Mouse (Mus musculus): ENCODE results near the gene Por. TPM values are rescaled to one million over a fixed set of nuclear protein-coding genes. Genes with fewer than 3 reads are reported as not detected.

Por gene
- polyA plus RNA-seq, 1 experiment from 2014 or later = 2,039 TPM

- peaks cover 57% of the 10 kb centered on the region for H3K36me3 ChIP-seq (ENCODE audit: inconsistent target)
- peaks cover 100% of the 10 kb centered on the region for H3K79me2 ChIP-seq (ENCODE audit: inconsistent target)
- H3K27ac ChIP-seq = no peak overlapping the region
- H3K4me3 ChIP-seq (ENCODE audit: inconsistent target) = no peak overlapping the region
- 89% methylated on average over 3 of the region's 3 CpGs for WGBS (ENCODE audit: missing documents)
Observed at GRCm38 (mm10) chr5:135720121-135720520, 50.3 kb downstream of the Por start.

GRCm38 (mm10) chr5:135721076-135721475, 51.2 kb downstream of the Por start:
- Histone ChIP-seq H3K4me3 (ENCODE audit: inconsistent target) (no peak overlapping the region), H3K36me3 (ENCODE audit: inconsistent target) (peaks cover 58% of the 10 kb centered on the region), H3K79me2 (ENCODE audit: inconsistent target) (peaks cover 100% of the 10 kb centered on the region), H3K27ac (no peak overlapping the region)
- 93% methylated on average over 8 of the region's 8 CpGs for WGBS (ENCODE audit: missing documents)

DNA sequence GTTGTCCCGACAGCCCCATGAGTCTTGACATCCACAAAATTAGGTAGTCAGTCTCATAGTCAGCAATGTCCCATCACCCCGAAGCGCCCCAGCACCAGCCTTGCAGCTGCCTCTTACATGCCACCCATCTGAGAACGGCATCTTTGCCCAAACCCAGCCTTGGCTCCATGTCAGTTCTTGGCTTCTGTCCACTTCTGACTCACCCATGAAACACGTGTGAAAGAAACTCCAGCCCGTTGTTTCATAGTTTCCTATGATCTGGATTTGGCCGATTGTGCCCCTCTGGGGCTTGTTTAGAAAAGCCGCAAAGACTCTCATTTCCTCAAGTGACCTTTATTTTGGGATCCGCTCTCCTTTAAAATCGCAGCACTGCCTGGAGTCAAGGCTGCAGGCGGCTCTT, 52.3 kb downstream of the Por start:
- Histone ChIP-seq H3K27ac (no peak overlapping the region), H3K36me3 (ENCODE audit: inconsistent target) (peaks cover 60% of the 10 kb centered on the region), H3K79me2 (ENCODE audit: inconsistent target) (peaks cover 100% of the 10 kb centered on the region), H3K4me3 (ENCODE audit: inconsistent target) (no peak overlapping the region)
- 71% methylated on average over 11 of the region's 11 CpGs for WGBS (ENCODE audit: missing documents)

GRCm38 (mm10) chr5:135723165-135723751, 53.4 kb downstream of the Por start:
- Histone ChIP-seq H3K4me3 (ENCODE audit: inconsistent target) (no peak overlapping the region), H3K27ac (no peak overlapping the region), H3K36me3 (ENCODE audit: inconsistent target) (peaks cover 62% of the 10 kb centered on the region; the same call in 1 of the 2 replicates), H3K79me2 (ENCODE audit: inconsistent target) (peaks cover 96% of the 10 kb centered on the region)
- WGBS (ENCODE audit: missing documents) = 87% methylated on average over 3 of the region's 3 CpGs

DNA sequence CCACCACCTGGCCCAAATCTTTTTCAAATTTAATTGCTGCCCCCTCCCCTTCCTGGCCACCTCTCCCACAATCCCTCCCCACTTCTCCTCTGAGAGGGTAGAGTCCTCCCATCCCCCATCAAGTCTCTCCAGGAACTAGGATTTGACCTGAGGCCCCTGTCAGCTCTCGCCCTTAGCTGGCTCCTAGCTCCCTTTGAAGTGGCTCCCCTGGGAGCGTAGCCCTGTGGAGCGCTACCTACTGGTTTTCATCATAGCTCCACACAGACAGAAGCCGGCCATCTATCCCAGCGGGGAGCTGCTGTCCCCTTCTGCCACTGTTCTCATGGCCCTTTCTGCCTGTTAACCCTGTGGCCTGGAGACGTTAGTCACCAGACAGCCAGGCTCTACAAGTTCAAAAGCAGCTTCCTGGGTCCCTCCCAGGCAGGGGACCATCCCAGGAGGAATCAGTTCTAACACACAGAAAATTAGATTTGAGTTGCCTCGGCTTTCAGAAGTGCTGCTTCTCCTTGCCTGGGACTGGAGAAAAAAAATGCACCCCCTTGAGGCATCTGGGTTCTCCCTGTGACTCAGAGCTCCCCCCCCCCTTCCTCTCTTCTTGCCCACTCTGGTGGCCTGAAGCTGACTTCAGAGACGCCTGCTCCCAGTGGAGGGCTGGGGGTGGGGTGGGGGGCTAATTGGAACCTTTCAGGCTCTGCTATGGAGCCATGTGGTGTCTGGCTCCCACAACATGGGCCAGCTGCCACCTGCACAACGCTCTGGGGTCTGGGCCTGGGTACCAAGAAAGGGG, 54.9 kb downstream of the Por start:
- Histone ChIP-seq H3K4me3 (ENCODE audit: inconsistent target) (no peak overlapping the region), H3K36me3 (ENCODE audit: inconsistent target) (peaks cover 63% of the 10 kb centered on the region), H3K79me2 (ENCODE audit: inconsistent target) (peaks cover 82% of the 10 kb centered on the region), H3K27ac (no peak overlapping the region)
- WGBS (ENCODE audit: missing documents) = 93% methylated on average over 9 of the region's 9 CpGs

- peaks cover 75% of the 10 kb centered on the region for H3K79me2 ChIP-seq (ENCODE audit: inconsistent target)
- peaks cover 64% of the 10 kb centered on the region for H3K36me3 ChIP-seq (ENCODE audit: inconsistent target)
- H3K4me3 ChIP-seq (ENCODE audit: inconsistent target) = no peak overlapping the region
- WGBS (ENCODE audit: missing documents) = 88% methylated on average over 8 of the region's 8 CpGs
- no peak overlapping the region for H3K27ac ChIP-seq
Observed at GRCm38 (mm10) chr5:135725391-135725841, 55.6 kb downstream of the Por start.

DNA sequence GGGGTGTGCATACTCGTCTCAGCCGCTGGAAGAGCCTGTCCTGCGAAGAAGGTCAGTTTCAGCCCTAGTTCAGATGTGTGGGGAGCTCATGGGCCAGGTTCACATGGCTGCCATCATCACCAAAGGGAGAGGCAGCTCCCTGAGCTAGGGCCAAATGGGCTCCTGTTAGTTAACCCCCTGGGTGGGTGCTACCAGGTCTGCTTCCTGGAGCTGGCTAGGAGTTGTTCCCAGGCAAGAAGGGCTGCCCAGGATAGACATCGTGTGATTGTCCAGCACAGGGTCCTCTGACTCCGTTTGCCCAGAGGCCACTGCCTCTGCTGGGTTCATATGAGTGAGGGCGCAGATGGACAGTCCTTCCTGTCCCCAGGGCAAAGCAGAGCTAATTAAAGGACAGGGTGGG, 56.2 kb downstream of the Por start:
- Histone ChIP-seq H3K27ac (no peak overlapping the region), H3K79me2 (ENCODE audit: inconsistent target) (peaks cover 69% of the 10 kb centered on the region), H3K4me3 (ENCODE audit: inconsistent target) (no peak overlapping the region), H3K36me3 (ENCODE audit: inconsistent target) (peaks cover 70% of the 10 kb centered on the region)
- WGBS (ENCODE audit: missing documents) = 93% methylated on average over 6 of the region's 6 CpGs

DNA sequence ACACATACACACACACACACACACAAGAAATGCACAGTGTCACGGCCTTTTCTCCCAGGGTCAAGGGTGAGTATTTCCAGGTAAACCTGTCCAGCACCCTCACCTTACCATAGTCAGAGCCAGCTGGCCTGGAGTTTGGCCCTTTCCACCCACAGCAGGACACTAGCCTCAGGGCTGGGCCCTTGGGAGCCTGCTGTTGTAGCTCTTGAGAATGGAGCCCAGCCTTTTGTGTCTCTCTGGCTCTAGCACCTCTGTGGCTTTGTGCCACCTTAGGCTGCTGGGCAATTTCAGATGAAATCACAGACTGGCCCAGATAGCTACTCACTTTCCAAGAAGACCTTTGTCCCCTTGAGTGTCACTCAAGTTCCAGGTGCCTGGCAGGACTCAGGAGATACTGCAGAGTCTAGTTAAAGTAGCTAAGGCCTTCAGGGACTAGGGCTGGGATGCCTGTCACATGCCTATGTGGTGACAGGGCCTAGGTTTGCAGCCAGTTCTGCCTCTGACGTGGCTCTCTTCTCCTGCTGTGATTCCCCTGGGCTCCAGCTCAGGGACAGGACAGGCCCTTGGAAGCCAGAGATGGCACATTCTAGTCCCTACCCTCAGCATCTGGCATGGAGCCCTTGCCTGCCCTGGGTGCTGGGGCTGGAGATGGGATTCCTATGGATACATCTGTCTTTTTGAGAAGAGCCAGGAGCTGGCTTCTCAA, 57.0 kb downstream of the Por start:
- WGBS (ENCODE audit: missing documents) = 94% methylated on average over 2 of the region's 2 CpGs
- H3K36me3 ChIP-seq (ENCODE audit: inconsistent target) = peaks cover 78% of the 10 kb centered on the region
- H3K79me2 ChIP-seq (ENCODE audit: inconsistent target) = peaks cover 61% of the 10 kb centered on the region
- no peak overlapping the region for H3K27ac ChIP-seq
- no peak overlapping the region for H3K4me3 ChIP-seq (ENCODE audit: inconsistent target)

DNA sequence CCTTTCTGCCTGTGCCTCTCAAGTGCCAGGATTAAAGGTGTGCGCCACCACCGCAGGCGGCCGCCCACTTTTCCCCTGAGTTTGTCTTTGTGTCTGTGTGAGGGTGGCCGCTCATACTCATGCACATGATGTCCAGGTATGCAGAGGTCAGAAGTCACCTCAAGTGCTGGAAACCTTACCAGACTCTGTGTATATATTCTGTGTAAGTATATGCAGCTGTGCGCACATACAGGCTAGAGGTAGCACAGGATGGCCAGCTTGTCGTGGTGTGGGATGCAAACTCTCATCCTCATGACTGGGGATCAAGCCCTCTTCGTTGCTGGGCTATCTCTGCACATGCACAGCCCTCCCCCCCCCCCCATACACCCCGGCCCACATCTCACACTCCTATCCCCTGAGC, 58.0 kb downstream of the Por start:
- peaks cover 50% of the 10 kb centered on the region for H3K79me2 ChIP-seq (ENCODE audit: inconsistent target)
- H3K36me3 ChIP-seq (ENCODE audit: inconsistent target) = peaks cover 85% of the 10 kb centered on the region
- H3K27ac ChIP-seq = no peak overlapping the region
- H3K4me3 ChIP-seq (ENCODE audit: inconsistent target) = no peak overlapping the region
- 96% methylated on average over 8 of the region's 9 CpGs for WGBS (ENCODE audit: missing documents)

DNA sequence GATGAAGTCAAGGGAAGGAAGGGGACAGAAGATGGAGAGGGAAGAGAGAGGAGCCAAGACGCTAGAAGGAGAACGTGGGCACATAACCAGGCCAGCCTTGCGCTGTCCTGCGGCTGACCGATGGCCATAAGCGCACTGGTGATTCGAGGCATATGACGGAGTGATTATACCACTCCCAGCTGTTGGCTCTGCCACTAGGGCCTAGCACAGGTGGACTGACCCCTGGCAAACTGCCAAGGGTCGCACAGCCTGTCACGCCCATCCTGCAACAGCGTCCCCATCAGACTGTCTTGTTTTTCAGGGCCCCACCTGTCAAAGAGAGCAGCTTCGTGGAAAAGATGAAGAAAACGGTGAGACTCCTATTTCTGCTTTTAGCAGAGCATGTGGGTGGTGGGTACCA, 58.5 kb downstream of the Por start:
- H3K27ac ChIP-seq = no peak overlapping the region
- 93% methylated on average over 13 of the region's 13 CpGs for WGBS (ENCODE audit: missing documents)
- peaks cover 90% of the 10 kb centered on the region for H3K36me3 ChIP-seq (ENCODE audit: inconsistent target)

DNA sequence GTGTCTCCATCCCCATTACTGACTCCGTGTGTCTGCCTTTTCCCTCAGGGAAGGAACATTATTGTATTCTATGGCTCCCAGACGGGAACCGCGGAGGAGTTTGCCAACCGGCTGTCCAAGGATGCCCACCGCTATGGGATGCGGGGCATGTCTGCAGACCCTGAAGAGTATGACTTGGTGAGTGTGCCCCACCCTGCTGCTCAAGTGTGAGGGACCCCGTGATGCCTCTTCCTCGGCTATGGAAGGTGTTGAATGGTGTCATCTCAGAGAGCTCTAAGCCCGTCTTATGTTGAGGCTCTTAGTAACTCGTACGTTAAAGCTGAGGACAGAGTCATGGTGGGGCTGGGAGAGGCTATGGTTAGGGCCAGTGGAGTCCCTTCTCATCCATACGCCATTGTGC, 59.5 kb downstream of the Por start:
- H3K4me3 ChIP-seq (ENCODE audit: inconsistent target) = no peak overlapping the region
- 94% methylated on average over 13 of the region's 13 CpGs for WGBS (ENCODE audit: missing documents)
- no peak overlapping the region for H3K27ac ChIP-seq
- peaks cover 36% of the 10 kb centered on the region for H3K79me2 ChIP-seq (ENCODE audit: inconsistent target)
- peaks cover 95% of the 10 kb centered on the region for H3K36me3 ChIP-seq (ENCODE audit: inconsistent target)

More for the DNA sequence above, 58.5 kb downstream of the Por start:
- H3K4me3 ChIP-seq (ENCODE audit: inconsistent target) = no peak overlapping the region
- peaks cover 45% of the 10 kb centered on the region for H3K79me2 ChIP-seq (ENCODE audit: inconsistent target)

DNA sequence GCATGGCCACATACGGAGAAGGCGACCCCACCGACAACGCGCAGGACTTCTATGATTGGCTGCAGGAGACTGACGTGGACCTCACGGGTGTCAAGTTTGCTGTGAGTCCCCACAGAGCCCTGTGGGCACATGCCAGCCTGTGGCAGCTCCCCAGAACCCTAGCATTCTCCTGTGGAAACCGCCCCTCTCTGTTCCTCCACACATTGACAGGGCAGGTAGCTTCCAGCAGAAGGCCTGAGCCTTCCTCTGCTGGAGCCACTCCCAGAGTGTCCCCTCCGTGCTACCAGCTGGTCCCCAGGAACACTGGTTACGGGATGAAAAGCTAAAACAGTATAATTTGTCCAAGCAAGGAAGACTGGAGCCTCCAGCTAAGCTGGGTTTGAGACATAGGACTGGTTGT, 60.4 kb downstream of the Por start:
- 97% methylated on average over 10 of the region's 10 CpGs for WGBS (ENCODE audit: missing documents)
- Histone ChIP-seq H3K27ac (no peak overlapping the region), H3K79me2 (ENCODE audit: inconsistent target) (peaks cover 26% of the 10 kb centered on the region), H3K4me3 (ENCODE audit: inconsistent target) (no peak overlapping the region), H3K36me3 (ENCODE audit: inconsistent target) (peaks cover 94% of the 10 kb centered on the region)

DNA sequence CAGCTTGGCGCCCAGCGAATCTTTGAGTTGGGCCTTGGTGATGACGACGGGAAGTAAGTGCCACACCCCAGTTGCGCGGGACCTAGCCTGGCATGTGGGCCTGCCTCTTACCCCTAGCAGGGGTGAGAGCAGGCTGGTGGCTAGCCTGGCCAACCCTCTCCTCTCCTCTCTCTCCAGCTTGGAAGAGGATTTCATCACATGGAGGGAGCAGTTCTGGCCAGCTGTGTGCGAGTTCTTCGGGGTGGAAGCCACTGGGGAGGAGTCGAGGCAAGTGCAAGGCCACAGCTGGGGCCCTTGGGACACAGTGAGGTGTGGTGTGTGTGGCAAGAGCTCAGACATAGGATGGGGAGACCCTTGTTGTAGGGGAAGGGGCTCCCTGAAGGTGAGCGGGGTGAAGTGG, 61.1 kb downstream of the Por start:
- Histone ChIP-seq H3K36me3 (ENCODE audit: inconsistent target) (peaks cover 94% of the 10 kb centered on the region), H3K27ac (no peak overlapping the region), H3K4me3 (ENCODE audit: inconsistent target) (no peak overlapping the region), H3K79me2 (ENCODE audit: inconsistent target) (peaks cover 20% of the 10 kb centered on the region)
- WGBS (ENCODE audit: missing documents) = 98% methylated on average over 10 of the region's 10 CpGs

- Histone ChIP-seq H3K27ac (no peak overlapping the region), H3K79me2 (ENCODE audit: inconsistent target) (peaks cover 16% of the 10 kb centered on the region), H3K4me3 (ENCODE audit: inconsistent target) (no peak overlapping the region), H3K36me3 (ENCODE audit: inconsistent target) (peaks cover 94% of the 10 kb centered on the region)
- WGBS (ENCODE audit: missing documents) = 94% methylated on average over 11 of the region's 16 CpGs
Observed at GRCm38 (mm10) chr5:135731322-135731721, 61.5 kb downstream of the Por start.

- H3K4me3 ChIP-seq (ENCODE audit: inconsistent target) = no peak overlapping the region
- 73% methylated on average over 4 of the region's 4 CpGs for WGBS (ENCODE audit: missing documents)
- H3K79me2 ChIP-seq (ENCODE audit: inconsistent target) = no peaks in the 10 kb centered on the region; the same call in 1 of the 2 replicates
- no peak overlapping the region for H3K27ac ChIP-seq
- H3K36me3 ChIP-seq (ENCODE audit: inconsistent target) = peaks cover 92% of the 10 kb centered on the region
Observed at GRCm38 (mm10) chr5:135733071-135733470, 63.2 kb downstream of the Por start.
